Mouse (Mus musculus) embryo, embryonic 11.5 days (tissue): ENCODE data around the gene Xxylt1.

Source experiments
- DNase-seq: peaks from one replicate; pipeline ENCODE4 v3.0.0-alpha.2; 2012; ENCODE audit warnings: low read depth, low spot score

The Xxylt1 gene

DNA sequence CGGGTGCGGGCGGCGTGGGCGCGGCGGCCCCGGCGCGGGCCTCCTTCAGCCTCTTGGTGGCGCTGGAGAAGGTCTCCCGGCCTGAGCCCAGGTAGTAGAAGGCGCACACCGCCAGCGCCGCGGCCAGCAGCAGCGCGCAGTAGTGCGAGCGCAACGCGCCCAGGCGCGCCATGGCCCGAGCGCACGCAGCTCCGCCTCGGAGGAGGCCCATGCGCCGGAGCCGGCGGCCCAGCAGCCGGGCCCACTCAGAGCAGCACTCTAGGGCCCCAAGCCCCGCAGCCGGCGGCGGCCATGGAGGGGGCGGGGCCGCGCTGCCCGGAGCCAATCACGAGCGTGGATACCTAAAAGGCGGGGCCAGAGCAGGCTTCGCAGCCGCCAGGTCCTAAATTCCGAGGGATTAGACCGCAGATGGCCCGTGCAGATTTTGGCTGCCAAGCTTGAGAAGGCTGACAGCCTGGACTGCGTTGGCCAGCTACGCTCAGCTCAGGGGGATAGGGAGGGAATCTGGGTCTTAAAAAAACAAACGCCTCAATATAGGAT lies at the start of gene Xxylt1:
Gene Xxylt1, minus strand, starts transcription at position 308 of the 540 bp plus-strand sequence.
- DNase-seq, result peak; percentile 90

- no peak for DNase-seq
These were observed 46.9 kb upstream of the Xxylt1 start for GRCm38 (mm10) chr16:31128116-31128515.

- DNase-seq, result no peak
These were observed 43.8 kb upstream of the Xxylt1 start for GRCm38 (mm10) chr16:31124991-31125390.

GRCm38 (mm10) chr16:31121612-31122011 lies 40.4 kb upstream of the Xxylt1 start:
- DNase-seq, result no peak

DNA sequence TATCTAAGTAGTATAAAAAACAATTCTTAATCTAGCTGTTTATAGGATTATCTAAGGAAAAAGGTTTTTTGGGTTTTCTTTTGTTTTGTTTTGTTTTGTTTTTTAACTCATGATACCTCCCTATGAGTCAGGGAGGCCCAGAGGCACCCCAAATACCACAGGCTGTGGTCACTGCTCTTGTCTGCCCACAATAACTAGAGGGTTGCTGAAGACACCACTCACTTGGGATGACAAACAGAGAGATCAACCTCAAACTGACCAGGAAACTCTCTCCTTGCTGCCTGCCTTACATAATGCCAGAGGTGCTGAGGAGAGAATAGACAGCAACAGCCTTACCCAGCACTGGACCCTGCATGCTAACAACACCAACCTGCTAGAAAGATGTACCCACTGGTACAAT lies 32.4 kb upstream of the Xxylt1 start:
- DNase-seq, result no peak

DNA sequence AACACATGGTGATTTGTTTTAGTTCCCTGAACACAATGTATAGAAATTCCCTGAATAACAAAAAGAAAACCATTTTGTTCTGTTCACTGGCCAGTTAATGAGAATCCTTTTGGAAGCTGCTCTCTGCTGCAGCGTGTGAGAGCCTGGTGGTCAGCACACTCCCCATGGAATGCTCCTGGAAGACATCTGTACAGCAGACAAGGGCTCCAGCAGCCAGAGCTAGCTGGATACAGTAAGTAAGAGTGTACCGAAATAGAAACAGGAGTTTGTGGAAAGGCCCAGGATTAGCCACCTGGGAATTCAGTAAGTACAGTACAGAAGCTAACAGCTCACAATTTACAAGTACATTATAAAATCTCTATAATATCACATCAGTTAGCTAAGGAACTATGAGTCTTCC lies 20.1 kb upstream of the Xxylt1 start:
- no peak for DNase-seq

DNA sequence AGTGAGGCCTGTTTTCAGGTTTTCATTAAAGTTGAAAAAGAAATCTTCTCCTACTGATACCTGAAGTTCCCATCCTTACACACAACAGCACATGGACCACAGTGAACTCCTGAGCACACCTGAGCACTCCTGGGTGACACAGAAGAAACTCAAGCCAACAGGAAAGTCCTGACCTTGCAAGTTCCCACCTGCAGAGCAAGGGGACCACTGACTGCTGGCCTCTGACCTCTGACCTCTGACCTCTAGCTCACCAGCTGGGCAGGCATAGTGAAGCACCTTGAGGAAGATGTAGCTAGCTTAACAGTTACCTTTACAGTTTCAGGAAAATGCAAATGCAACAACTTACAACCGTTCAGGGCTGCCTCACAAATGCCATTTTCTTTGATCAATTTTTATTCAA lies 18.7 kb upstream of the Xxylt1 start:
- DNase-seq, result no peak

GRCm38 (mm10) chr16:31094036-31094435 lies 12.8 kb upstream of the Xxylt1 start:
- DNase-seq, result no peak

DNA sequence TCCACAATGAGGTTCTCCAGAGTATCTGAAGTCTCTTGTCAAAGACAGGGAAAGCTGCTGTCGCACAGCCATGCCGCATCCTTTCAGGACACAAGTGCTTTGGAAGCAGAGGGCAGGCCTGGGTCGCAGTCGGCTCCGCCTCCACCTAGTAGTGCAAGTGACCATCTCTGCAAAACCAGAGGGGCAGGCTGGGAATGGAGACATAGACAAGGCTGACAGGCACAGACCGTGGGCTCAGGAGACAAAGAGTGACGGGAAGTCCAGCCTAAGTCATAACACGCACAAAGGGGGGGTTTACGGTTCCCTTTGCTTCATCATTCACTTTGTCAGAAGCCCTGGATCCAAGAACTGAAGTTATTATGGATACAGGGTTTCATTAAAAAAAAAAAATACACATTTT lies 12.0 kb upstream of the Xxylt1 start:
- no peak for DNase-seq

- no peak for DNase-seq
These were observed 659 bp upstream of the Xxylt1 start for GRCm38 (mm10) chr16:31081891-31082290.

GRCm38 (mm10) chr16:31080573-31081051 lies 620 bp downstream of the Xxylt1 start:
- peak; percentile 54 for DNase-seq

GRCm38 (mm10) chr16:31077396-31077795 lies 3.8 kb downstream of the Xxylt1 start:
- DNase-seq, result no peak

GRCm38 (mm10) chr16:31076436-31076835 lies 4.8 kb downstream of the Xxylt1 start:
- no peak for DNase-seq

DNA sequence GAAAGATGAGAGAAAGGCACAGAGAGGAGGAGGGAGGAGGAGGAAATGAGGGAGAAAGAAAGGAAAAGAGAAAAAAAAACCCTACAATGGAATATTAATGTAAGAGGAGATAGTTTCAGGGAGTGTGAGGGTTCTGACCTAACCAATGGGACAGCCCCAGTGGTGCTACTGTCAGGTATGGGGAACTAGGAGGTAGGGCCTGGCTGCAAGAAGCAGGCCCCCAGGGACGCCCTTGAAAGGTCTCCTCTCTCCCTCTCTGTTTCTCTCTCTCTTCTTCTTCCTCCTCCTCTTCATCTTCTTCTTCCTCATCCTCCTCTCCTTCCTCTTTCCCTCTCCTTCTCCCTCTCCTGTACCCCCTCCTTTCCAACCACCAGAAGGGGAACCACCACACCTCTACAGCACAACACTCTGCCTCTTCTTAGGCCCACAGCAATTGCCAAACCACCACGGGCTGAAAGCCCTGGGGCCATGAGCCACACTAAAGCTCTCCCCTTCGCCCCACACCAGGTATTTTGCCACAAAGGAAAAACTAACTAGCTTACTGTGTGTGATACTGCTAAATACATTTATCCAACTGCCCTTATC lies 6.8 kb downstream of the Xxylt1 start:
- DNase-seq, result no peak

DNA sequence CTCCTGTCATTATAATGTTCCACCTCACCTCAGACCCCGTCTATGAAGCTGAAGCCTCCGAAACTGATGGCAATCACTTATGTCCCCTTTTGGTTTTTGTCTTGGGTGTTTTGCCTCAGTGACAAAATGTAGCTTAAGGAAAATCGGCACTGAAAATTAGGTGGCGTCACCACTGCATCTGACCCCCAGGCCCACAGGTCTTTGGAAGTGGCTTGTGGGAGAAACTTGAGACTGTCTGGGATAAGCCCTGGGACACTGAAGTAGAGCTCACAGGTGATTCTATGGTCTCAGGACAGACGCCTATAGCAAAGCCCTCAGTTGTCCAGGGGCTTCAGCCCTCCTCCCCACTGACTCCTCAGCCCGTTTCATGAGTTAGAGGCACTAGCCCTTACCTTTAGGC lies 9.5 kb downstream of the Xxylt1 start:
- DNase-seq, result no peak

- peak; percentile 70 for DNase-seq
These were observed 10.7 kb downstream of the Xxylt1 start for GRCm38 (mm10) chr16:31070358-31071133.

DNA sequence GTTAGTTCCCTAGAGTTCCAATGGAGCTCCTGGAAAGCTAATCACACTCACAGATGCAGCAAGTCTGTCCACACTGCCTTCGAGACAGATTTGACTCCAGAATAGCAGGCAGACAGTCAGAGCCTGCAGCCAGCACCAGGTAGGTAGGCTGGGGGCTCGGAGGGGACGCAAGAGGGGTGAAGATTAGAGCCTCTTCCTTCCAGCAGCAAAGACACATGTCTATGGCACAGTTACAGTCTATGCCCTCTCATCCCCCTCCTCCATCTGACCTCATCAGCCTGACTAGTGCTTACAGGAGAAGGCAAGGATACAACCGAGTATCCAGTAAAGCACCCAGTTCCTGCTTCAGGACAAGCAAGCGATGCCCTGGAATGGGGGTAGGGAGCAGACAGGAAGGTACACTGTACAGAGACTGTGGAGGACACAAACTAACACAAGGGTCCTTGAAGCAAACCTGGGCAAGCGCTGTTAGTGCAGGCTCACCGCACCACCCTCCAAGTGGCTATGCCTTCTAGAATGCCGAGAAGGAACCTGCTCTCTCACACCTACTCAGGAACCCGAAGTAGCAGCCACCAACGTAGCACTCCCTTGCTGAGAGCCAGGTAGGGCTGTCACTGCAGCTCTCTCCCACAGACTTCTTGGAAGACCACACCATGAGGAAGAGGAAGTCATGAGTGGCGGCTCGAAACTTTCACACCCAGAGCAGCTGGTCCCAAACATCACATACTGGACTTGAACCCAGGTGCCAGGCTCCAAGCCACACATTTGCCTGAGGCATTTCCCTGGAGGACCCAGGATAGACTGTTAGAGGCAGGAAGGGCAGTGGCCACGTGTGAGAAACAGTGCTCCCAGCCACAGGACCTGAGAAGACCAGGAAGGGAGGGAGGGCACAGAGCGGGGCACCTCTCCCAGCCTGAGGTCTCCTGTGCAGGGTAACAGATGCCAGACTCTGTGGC lies 11.7 kb downstream of the Xxylt1 start:
- no peak for DNase-seq

DNA sequence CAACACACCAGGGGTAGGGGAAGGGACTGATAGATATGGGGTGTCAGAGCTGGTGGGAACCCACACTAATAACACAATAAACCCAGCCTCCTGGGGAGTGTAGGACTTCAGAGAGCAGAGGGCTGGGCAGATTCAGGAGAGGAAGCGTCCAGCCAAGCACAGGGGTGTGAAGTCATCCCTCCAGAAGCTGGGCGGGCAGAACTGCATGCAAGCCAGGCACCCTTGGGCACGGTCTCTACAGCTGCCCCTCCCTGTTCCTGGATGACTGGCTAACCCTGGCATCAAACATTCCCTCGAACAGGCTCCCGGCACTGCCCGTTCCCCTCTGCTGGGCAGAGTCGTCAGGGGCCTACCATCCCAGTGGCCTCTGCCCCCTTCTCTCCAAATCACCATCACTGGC lies 13.0 kb downstream of the Xxylt1 start:
- DNase-seq, result no peak

- no peak for DNase-seq
These were observed 14.7 kb downstream of the Xxylt1 start for GRCm38 (mm10) chr16:31066344-31067098.

DNA sequence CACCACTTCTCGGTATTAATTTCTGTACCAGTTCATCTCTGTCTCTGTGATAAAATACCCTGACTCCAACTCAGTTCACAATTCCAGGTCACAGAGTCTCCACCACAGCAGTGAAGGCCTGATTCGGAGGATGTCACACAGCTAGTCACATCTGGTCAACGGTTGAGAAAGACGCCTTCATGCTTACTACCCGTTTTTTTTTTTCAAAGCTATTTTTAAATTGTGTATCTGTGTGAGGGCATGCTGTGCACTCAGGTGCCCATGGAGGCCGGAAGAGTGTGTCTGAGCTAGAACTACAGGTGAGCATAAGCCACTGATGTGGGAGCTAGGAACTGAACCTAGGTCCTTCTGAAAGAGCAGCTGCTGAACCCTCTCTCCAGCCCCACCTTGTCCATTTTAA lies 16.4 kb downstream of the Xxylt1 start:
- DNase-seq, result no peak

DNA sequence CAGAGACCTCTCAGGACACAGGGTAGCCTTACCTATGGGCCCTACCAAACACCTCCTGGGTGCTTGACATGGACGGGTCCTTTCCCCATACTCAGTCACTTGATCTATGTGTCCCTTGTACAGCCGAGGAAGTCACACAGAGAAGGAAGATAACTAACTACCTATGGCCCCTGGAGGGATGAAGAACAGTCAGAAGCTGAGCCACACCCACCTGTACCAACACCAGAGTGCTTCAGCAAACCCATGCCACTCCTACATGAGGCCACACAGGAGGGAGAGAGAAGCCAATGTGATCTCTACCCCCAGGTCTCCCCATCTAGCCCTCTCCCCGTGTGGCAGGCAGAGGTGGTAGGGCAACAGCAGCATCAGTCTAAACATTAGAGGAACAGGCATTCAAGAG lies 18.3 kb downstream of the Xxylt1 start:
- no peak for DNase-seq
